Mouse (Mus musculus) midbrain, postnatal 0 days (tissue): ENCODE measurements around the gene Agbl4. TPM values are rescaled to one million over a fixed set of nuclear protein-coding genes. Genes with fewer than 3 reads are reported as not detected.

Source experiments
- ATAC-seq: fragments of 200-750 bp; cut with Nextera tagmentation; 2 replicates; pipeline ENCODE4 v1.8.0; 2017; ENCODE audit warnings: moderate number of reproducible peaks, mild to moderate bottlenecking, moderate TSS enrichment, moderate library complexity; ENCODE audit not compliant: low FRiP score
- DNase-seq: peaks from one replicate; pipeline ENCODE4 v3.0.0-alpha.2; 2015; ENCODE audit warnings: low spot score
- H3K27ac ChIP-seq: fragments of 300-500 bp; sonication (generic); 2 replicates; pipeline ENCODE4 v1.5.1; 2014; ENCODE audit warnings: low read depth, mild to moderate bottlenecking, low read length, mixed read lengths
- H3K27me3 ChIP-seq: fragments of 300-500 bp; sonication (generic); 2 replicates; pipeline ENCODE4 v1.6.1; 2014; ENCODE audit warnings: low read length, control low read depth, mixed read lengths; ENCODE audit not compliant: insufficient read depth
- H3K36me3 ChIP-seq: fragments of 300-500 bp; sonication (generic); 2 replicates; pipeline ENCODE4 v1.6.1; 2014; ENCODE audit warnings: low read length, control low read depth, mixed read lengths; ENCODE audit not compliant: insufficient read depth
- H3K4me1 ChIP-seq: fragments of 300-500 bp; sonication (generic); 2 replicates; pipeline ENCODE4 v1.6.1; 2014; ENCODE audit warnings: mild to moderate bottlenecking, control low read depth, antibody characterized with exemption, low read length, mixed read lengths; ENCODE audit not compliant: insufficient read depth
- H3K4me2 ChIP-seq: fragments of 300-500 bp; sonication (generic); 2 replicates; pipeline ENCODE4 v1.6.1; 2014; ENCODE audit warnings: low read depth, mild to moderate bottlenecking, low read length, mixed read lengths; ENCODE audit not compliant: poor library complexity, severe bottlenecking
- H3K4me3 ChIP-seq: fragments of 300-500 bp; sonication (generic); 2 replicates; pipeline ENCODE4 v1.5.1; 2014; ENCODE audit warnings: low read depth, mild to moderate bottlenecking, low read length, moderate library complexity
- H3K9ac ChIP-seq: fragments of 300-500 bp; sonication (generic); replicated peaks from 2 replicates; pipeline ENCODE4 v1.6.1; 2014; ENCODE audit warnings: mild to moderate bottlenecking, low read length, moderate library complexity, mixed read lengths; ENCODE audit not compliant: poor library complexity, severe bottlenecking
- H3K9me3 ChIP-seq: fragments of 300-500 bp; sonication (generic); 2 replicates; pipeline ENCODE4 v1.6.1; 2016; ENCODE audit warnings: low read length, control low read depth
- CTCF ChIP-seq: IDR thresholded peaks from 2 replicates; pipeline ENCODE4 v1.5.1; 2016; ENCODE audit warnings: antibody characterized with exemption, mild to moderate bottlenecking
- WGBS: fragments of 180-500 bp; shearing (Covaris S2); extraction: QIAGEN DNeasy Blood & Tissue Kit; methylation state at CpG from one replicate; pipeline ENCODE4 v1.1.7; 2014; 5-methylcytosine and 5-hydroxymethylcytosine counted together
- polyA plus RNA-seq: library from polyadenylated mRNA; unstranded; fragments of >200 nt; fragmentation: Nextera tagmentation; extraction: Ambion mirVana; gene quantifications from 2 replicates; pipeline ENCODE4 v1.2.1, GENCODE M21; 2015
- total RNA-seq: library from RNA; depleted of rRNA; stranded (reverse); fragments of >200 nt; gene quantifications from 2 replicates; pipeline ENCODE4 v1.2.3, GENCODE M21; 2014

Agbl4 gene
- total and polyA plus RNA-seq, 2 experiments from 2014 or later: 5.0 to 9.2 TPM

DNA sequence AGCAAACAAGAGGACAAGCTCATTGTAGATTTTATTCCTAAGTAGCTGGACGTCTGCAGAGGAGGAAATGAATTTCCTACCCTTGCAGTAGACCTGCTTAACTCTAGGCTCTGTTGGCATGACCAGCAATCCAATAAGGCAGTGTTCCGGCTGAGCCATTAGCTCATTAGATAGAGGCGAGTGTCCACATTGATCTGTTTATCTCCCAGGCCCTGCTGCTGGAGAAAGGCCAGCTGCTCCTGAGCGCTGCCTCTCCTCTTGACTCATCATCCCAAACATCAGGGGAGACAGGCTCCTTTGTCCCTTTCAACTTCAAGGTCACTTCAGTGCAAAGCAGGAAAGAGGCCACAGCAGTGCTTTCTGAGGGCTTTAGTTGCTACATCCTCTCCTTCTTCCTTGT is 858.0 kb downstream of the Agbl4 start:
- DNase-seq: peak; percentile 17
- Histone ChIP-seq H3K4me3 (no peak overlapping the region), H3K9ac (no peak overlapping the region), H3K4me1 (no peaks in the 10 kb centered on the region), H3K36me3 (no peaks in the 10 kb centered on the region), H3K9me3 (no peaks in the 10 kb centered on the region), H3K27me3 (no peaks in the 10 kb centered on the region), H3K4me2 (no peak overlapping the region), H3K27ac (no peak overlapping the region)
- no peak for TF ChIP-seq CTCF
- no peak for ATAC-seq
- 25% methylated on average over 4 of the region's 4 CpGs for WGBS

- H3K9me3 ChIP-seq: no peaks in the 10 kb centered on the region
- no peak overlapping the region for H3K4me3 ChIP-seq
- H3K4me1 ChIP-seq: no peaks in the 10 kb centered on the region
- no peak overlapping the region for H3K4me2 ChIP-seq
- H3K27ac ChIP-seq: no peak overlapping the region
- TF ChIP-seq CTCF: peak; percentile 50
- ATAC-seq (no peak), DNase-seq (no peak)
- no peak overlapping the region for H3K9ac ChIP-seq
- H3K27me3 ChIP-seq: no peaks in the 10 kb centered on the region
- H3K36me3 ChIP-seq: no peaks in the 10 kb centered on the region
These were observed 859.5 kb downstream of the Agbl4 start for GRCm38 (mm10) chr4:111256931-111257330.

GRCm38 (mm10) chr4:111280936-111281335 is 883.5 kb downstream of the Agbl4 start:
- no peak for DNase-seq

GRCm38 (mm10) chr4:111281836-111282235 is 884.4 kb downstream of the Agbl4 start:
- Histone ChIP-seq H3K27ac (no peak overlapping the region), H3K9ac (no peak overlapping the region), H3K4me2 (no peak overlapping the region), H3K27me3 (no peaks in the 10 kb centered on the region), H3K9me3 (no peaks in the 10 kb centered on the region), H3K4me1 (no peaks in the 10 kb centered on the region), H3K36me3 (no peaks in the 10 kb centered on the region), H3K4me3 (no peak overlapping the region)
- DNase-seq (no peak), ATAC-seq (no peak)
- no peak for TF ChIP-seq CTCF
- 91% methylated on average over 4 of the region's 4 CpGs for WGBS

More at GRCm38 (mm10) chr4:111280936-111281335, 883.5 kb downstream of the Agbl4 start:
- H3K27me3 ChIP-seq: no peaks in the 10 kb centered on the region
- no peaks in the 10 kb centered on the region for H3K9me3 ChIP-seq
- H3K9ac ChIP-seq: no peak overlapping the region
- H3K4me2 ChIP-seq: no peak overlapping the region
- H3K4me3 ChIP-seq: no peak overlapping the region
- no peaks in the 10 kb centered on the region for H3K4me1 ChIP-seq
- no peak for ATAC-seq
- 87% methylated on average over 2 of the region's 2 CpGs for WGBS
- no peak for TF ChIP-seq CTCF
- no peaks in the 10 kb centered on the region for H3K36me3 ChIP-seq
- H3K27ac ChIP-seq: no peak overlapping the region

DNA sequence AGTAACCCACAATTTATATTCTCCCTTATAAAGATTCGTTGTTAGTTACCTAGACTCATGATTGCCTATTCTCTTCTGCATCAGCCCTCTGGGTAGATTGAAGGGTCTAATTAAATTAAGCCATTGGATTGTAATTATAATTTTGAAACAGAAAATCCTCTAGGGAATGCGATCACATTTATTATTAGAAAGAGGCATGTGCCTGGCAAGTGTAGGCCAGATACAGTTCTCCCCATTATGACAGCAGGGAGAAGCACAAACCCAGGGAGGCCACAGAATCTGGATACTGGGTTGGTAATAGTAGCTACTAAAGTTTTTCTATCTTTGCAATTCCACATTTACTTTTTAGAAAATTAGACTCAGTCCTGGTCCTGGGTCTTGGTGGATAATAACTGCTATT is 887.2 kb downstream of the Agbl4 start:
- DNase-seq (peak; percentile 37), ATAC-seq (no peak)
- Histone ChIP-seq H3K27me3 (no peaks in the 10 kb centered on the region), H3K9ac (no peak overlapping the region), H3K27ac (no peak overlapping the region), H3K4me1 (no peaks in the 10 kb centered on the region), H3K4me2 (no peak overlapping the region), H3K9me3 (no peaks in the 10 kb centered on the region), H3K36me3 (no peaks in the 10 kb centered on the region), H3K4me3 (no peak overlapping the region)
- TF ChIP-seq CTCF: no peak
- 71% methylated on average over 2 of the region's 2 CpGs for WGBS

DNA sequence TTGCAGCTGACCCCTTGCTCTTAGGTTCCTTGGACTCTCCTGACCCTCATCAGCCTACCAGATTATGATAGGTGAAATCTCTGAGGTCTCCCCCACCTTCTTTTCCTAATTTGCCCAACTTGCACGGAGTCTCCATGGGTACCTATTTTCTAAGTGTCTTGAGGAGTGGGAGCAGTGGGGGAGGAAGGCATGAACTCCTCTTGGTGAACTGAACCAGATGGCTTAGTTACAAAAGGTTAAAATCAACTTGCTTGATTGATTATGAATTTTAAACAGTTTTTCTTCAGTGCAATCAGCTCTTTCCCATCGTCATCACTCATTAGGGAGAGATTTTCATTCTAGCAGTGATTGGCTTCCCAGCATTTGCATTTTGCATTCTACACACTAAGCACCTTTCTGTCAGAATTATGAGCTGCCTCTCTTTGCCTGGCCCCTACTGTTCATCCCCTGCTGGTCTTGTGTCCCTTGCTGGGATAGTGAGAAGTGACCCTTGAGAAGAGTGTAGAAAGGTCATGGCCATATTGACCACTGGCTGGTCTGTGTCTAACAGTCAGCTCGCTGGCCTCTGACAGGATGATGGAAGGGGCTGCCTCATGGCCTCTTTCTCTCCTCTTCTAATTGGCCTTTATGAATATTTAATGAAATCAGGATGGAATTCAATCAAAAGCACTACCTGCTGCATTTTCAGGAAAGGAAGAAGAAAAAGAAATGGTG is 897.2 kb downstream of the Agbl4 start:
- no peaks in the 10 kb centered on the region for H3K27me3 ChIP-seq
- H3K27ac ChIP-seq: no peak overlapping the region
- H3K36me3 ChIP-seq: no peaks in the 10 kb centered on the region
- no peaks in the 10 kb centered on the region for H3K4me1 ChIP-seq
- ATAC-seq (no peak), DNase-seq (no peak)
- no peaks in the 10 kb centered on the region for H3K9me3 ChIP-seq
- no peak for TF ChIP-seq CTCF
- WGBS: 67% methylated on average over 3 of the region's 3 CpGs
- no peak overlapping the region for H3K4me2 ChIP-seq
- H3K9ac ChIP-seq: no peak overlapping the region
- H3K4me3 ChIP-seq: no peak overlapping the region
